Mouse (Mus musculus) embryonic facial prominence, embryonic 10.5 days (tissue): Measurements from ENCODE around the gene Eif4enif1. TPM values are rescaled to one million over a fixed set of nuclear protein-coding genes. Genes with fewer than 3 reads are reported as not detected.

Experiments
- DNase-seq: peaks from one replicate; pipeline ENCODE4 v3.0.0-alpha.2; 2017; ENCODE audit warnings: low spot score
- H3K27ac ChIP-seq: fragments of 300-500 bp; sonication (generic); replicated peaks from 2 replicates; pipeline ENCODE4 v1.5.1; 2016; ENCODE audit warnings: mild to moderate bottlenecking
- H3K27me3 ChIP-seq: fragments of 300-500 bp; sonication (generic); replicated peaks from 2 replicates; pipeline ENCODE4 v1.6.1; 2016; ENCODE audit warnings: low read depth, mild to moderate bottlenecking; ENCODE audit not compliant: poor library complexity, severe bottlenecking
- H3K36me3 ChIP-seq: fragments of 300-500 bp; sonication (generic); replicated peaks from 2 replicates; pipeline ENCODE4 v1.6.1; 2016; ENCODE audit warnings: mild to moderate bottlenecking, moderate library complexity
- H3K4me1 ChIP-seq: fragments of 300-500 bp; sonication (generic); 2 replicates; pipeline ENCODE4 v1.6.1; 2016
- H3K4me3 ChIP-seq: fragments of 300-500 bp; sonication (generic); 2 replicates; pipeline ENCODE4 v1.5.1; 2016; ENCODE audit warnings: mild to moderate bottlenecking, moderate library complexity
- H3K9me3 ChIP-seq: fragments of 300-500 bp; sonication (generic); 2 replicates; pipeline ENCODE4 v1.6.1; 2016; ENCODE audit warnings: mild to moderate bottlenecking
- WGBS: fragments of 180-500 bp; shearing (Covaris S2); methylation state at CpG from one replicate; pipeline ENCODE4 v1.1.7; 2016; 5-methylcytosine and 5-hydroxymethylcytosine counted together
- polyA plus RNA-seq: library from polyadenylated mRNA; unstranded; fragments of >200 nt; fragmentation: Nextera tagmentation; extraction: Ambion mirVana; gene quantifications from 2 replicates; pipeline ENCODE4 v1.2.1, GENCODE M21; 2016

Gene Eif4enif1
- polyA plus RNA-seq, 1 experiment from 2014 or later: 65.6 TPM

- H3K36me3 ChIP-seq: peaks cover 100% of the 10 kb centered on the region
Measured at GRCm38 (mm10) chr11:3243771-3244170, 41.6 kb downstream of the Eif4enif1 start.

GRCm38 (mm10) chr11:3247387-3247786, 45.2 kb downstream of the Eif4enif1 start:
- no peak overlapping the region for H3K27ac ChIP-seq
- H3K27me3 ChIP-seq: no peaks in the 10 kb centered on the region
- no peak for DNase-seq
- H3K9me3 ChIP-seq: no peaks in the 10 kb centered on the region
- peaks cover 100% of the 10 kb centered on the region for H3K36me3 ChIP-seq
- H3K4me1 ChIP-seq: no peaks in the 10 kb centered on the region
- 93% methylated on average over 2 of the region's 2 CpGs for WGBS
- no peak overlapping the region for H3K4me3 ChIP-seq

More at GRCm38 (mm10) chr11:3243771-3244170, 41.6 kb downstream of the Eif4enif1 start:
- Histone ChIP-seq H3K4me3 (no peak overlapping the region), H3K4me1 (no peaks in the 10 kb centered on the region), H3K27me3 (no peaks in the 10 kb centered on the region), H3K9me3 (peaks cover 5% of the 10 kb centered on the region; the same call in 1 of the 2 replicates), H3K27ac (no peak overlapping the region)
- 89% methylated on average over 4 of the region's 4 CpGs for WGBS
- DNase-seq: no peak

DNA sequence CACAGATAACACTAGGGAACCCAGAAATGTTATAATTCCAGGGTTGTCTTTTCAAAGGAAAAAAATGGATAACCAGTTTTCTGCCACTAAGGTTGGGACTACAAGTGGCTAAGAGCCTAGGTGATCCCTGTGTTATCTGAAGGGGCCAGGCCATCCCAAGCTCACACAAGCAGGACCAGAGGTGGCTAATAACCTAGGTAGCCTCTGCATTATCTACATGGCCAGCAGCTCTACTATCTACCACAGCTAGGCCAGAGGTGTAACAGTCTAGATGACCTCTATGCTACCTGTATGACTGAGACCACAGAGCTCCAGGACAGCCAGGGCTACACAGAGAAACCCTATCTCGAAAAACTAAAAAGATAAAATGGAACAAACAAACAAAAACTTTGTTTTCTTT, 57.3 kb downstream of the Eif4enif1 start:
- no peak overlapping the region for H3K4me3 ChIP-seq
- H3K27me3 ChIP-seq: no peaks in the 10 kb centered on the region
- H3K9me3 ChIP-seq: no peaks in the 10 kb centered on the region
- no peak overlapping the region for H3K27ac ChIP-seq
- peaks cover 10% of the 10 kb centered on the region for H3K4me1 ChIP-seq
- no peak for DNase-seq
- 94% methylated on average over 1 of the region's 1 CpGs for WGBS
- H3K36me3 ChIP-seq: peaks cover 100% of the 10 kb centered on the region

DNA sequence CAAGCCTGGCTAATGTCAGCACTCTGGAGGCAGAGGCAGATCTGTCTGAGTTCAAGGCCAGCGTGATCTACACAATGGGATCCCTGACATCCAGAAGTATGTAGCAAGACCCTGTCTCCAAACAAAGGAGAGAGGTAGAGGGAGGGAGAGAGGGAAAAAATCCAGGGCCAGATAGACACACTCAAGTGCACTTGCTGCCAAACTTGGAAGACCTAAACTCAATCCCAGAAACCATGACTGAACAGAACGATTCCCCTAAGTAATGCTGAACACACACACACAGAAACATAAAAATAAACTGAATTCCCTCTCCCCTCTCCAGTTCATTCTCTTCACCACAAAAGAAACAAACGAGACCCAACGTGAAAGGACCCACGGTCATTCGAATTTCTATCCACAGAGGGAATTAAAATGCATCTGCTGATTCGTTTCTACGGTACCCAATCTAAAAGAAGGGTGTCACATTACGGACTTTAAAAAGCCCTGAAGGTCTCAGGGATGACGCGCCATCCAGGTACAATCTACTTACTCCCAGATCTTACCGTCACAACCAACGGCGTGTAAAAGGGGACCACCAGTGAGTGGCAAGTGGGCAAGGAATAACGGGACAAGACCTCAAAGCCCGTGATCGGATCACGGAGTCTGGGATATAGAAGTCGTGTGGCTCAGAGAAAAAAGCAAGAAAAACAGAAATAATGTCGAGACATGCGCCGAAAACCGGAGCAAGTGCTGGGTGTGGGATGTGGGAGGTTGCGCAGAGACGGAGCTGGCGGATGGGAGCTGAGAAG, 63.3 kb downstream of the Eif4enif1 start:
- Histone ChIP-seq H3K27me3 (no peaks in the 10 kb centered on the region), H3K9me3 (no peaks in the 10 kb centered on the region; the same call in 1 of the 2 replicates), H3K36me3 (peaks cover 41% of the 10 kb centered on the region), H3K27ac (peak overlapping the region; percentile 98), H3K4me3 (peak overlapping the region; percentile 94), H3K4me1 (peaks cover 28% of the 10 kb centered on the region)
- peak; percentile 60 for DNase-seq
- 2% methylated on average over 26 of the region's 26 CpGs for WGBS

DNA sequence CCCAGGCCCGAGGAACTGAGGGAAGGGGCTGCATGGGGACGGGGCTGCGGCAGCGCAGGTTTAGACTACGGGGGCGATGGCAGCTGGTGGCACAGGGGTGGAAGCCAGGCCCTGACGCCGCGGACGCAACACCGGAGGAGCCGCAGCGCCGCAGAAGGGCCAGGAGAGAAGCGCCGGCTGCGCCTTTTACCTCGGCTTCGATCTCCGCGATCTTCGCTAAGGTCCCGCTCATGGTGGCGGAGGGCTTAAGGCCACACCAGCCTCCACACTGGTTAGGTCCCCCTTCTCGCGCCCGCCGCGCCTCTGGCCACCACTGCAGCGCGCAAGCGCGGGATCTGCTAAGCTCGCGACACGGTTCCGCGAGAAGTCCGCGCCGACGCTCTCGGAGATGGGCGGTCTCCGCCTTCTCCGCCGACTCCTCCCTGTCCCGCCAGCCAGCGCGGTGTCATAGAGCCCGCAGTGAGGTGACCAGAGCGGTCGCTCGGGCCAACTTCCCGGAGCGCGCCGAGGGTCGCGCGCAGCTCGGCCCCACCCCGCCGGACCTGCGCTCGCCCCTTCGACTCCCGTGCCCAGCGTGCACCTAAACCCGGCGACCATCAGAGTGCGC, 64.0 kb downstream of the Eif4enif1 start, which contains the start of gene Drg1:
Gene Drg1, minus strand, starts transcription at position 337 of the 607 bp plus-strand sequence.
- peak within 1 kb of the TSS; percentile 94 for H3K4me3 ChIP-seq
- WGBS: under 1% methylated on average over 72 of the region's 72 CpGs
- H3K4me1 ChIP-seq: peaks cover 28% of the 10 kb centered on the region
- peaks cover 34% of the 10 kb centered on the region for H3K36me3 ChIP-seq
- no peaks in the 10 kb centered on the region; the same call in 1 of the 2 replicates for H3K9me3 ChIP-seq
- no peaks in the 10 kb centered on the region for H3K27me3 ChIP-seq
- H3K27ac ChIP-seq: peak within 1 kb of the TSS; percentile 98
- peak; percentile 98 for DNase-seq

GRCm38 (mm10) chr11:3267133-3267532, 64.9 kb downstream of the Eif4enif1 start:
- peaks cover 24% of the 10 kb centered on the region for H3K36me3 ChIP-seq
- WGBS: 58% methylated on average over 7 of the region's 7 CpGs
- DNase-seq: no peak
- no peaks in the 10 kb centered on the region; the same call in 1 of the 2 replicates for H3K9me3 ChIP-seq
- H3K27ac ChIP-seq: peak overlapping the region; percentile 98
- peak overlapping the region; percentile 94 for H3K4me3 ChIP-seq
- no peaks in the 10 kb centered on the region for H3K27me3 ChIP-seq
- H3K4me1 ChIP-seq: peaks cover 28% of the 10 kb centered on the region

GRCm38 (mm10) chr11:3269241-3269640, 67.0 kb downstream of the Eif4enif1 start:
- H3K4me3 ChIP-seq: no peak overlapping the region
- H3K36me3 ChIP-seq: peaks cover 3% of the 10 kb centered on the region
- H3K9me3 ChIP-seq: no peaks in the 10 kb centered on the region; the same call in 1 of the 2 replicates
- no peak overlapping the region for H3K27ac ChIP-seq
- 37% methylated on average over 4 of the region's 4 CpGs for WGBS
- H3K27me3 ChIP-seq: no peaks in the 10 kb centered on the region
- peaks cover 21% of the 10 kb centered on the region for H3K4me1 ChIP-seq
- no peak for DNase-seq

DNA sequence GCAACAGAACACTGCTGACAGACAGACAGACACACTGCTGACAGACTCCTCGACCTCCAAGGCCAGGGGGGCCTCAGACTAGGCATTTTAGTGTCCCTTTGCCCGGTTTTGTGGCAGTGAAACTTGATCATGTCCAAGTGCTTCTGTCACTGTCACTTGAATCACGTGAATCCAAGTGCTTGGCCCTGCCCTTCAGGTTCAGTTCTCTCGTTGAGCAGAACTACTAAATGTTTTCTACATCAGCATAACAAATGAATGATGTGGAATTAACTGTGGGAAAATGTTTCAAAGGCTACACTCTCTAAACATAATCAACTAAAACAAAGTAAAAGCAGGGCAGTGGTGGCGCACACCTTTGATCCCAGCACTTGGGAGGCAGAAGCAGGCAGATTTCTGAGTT, 76.2 kb downstream of the Eif4enif1 start:
- peaks cover 14% of the 10 kb centered on the region for H3K9me3 ChIP-seq
- WGBS: 72% methylated on average over 5 of the region's 5 CpGs
- no peak for DNase-seq
- no peak overlapping the region for H3K27ac ChIP-seq
- no peaks in the 10 kb centered on the region for H3K4me1 ChIP-seq
- H3K36me3 ChIP-seq: no peaks in the 10 kb centered on the region
- no peaks in the 10 kb centered on the region for H3K27me3 ChIP-seq
- H3K4me3 ChIP-seq: no peak overlapping the region

GRCm38 (mm10) chr11:3279729-3280128, 77.5 kb downstream of the Eif4enif1 start:
- Histone ChIP-seq H3K27ac (no peak overlapping the region), H3K4me3 (no peak overlapping the region), H3K36me3 (no peaks in the 10 kb centered on the region), H3K9me3 (peaks cover 14% of the 10 kb centered on the region), H3K27me3 (no peaks in the 10 kb centered on the region), H3K4me1 (no peaks in the 10 kb centered on the region)
- no peak for DNase-seq
- 82% methylated on average over 2 of the region's 2 CpGs for WGBS

DNA sequence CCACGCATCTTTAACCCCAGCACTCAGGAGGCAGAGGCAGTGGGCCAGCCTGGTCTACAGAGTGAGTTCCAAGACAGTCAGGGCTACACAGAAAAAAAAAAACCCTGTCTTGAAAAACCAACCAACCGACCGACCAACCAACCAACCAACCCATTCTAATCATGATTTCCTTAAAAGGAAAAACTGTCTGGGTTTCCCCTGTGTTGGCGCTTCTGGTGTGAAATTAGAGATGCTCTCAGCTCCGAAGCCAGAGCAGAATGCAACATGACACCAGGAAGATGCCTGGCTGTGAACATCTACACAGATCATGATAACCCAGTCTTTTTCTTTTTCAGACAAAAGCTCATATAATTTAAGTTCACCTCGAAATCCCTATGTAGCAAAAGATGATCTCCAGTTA, 80.7 kb downstream of the Eif4enif1 start:
- WGBS: 84% methylated on average over 6 of the region's 6 CpGs
- H3K27me3 ChIP-seq: no peaks in the 10 kb centered on the region
- peaks cover 4% of the 10 kb centered on the region for H3K4me1 ChIP-seq
- no peak overlapping the region for H3K27ac ChIP-seq
- no peaks in the 10 kb centered on the region for H3K36me3 ChIP-seq
- no peak for DNase-seq
- H3K9me3 ChIP-seq: peaks cover 14% of the 10 kb centered on the region
- no peak overlapping the region for H3K4me3 ChIP-seq

DNA sequence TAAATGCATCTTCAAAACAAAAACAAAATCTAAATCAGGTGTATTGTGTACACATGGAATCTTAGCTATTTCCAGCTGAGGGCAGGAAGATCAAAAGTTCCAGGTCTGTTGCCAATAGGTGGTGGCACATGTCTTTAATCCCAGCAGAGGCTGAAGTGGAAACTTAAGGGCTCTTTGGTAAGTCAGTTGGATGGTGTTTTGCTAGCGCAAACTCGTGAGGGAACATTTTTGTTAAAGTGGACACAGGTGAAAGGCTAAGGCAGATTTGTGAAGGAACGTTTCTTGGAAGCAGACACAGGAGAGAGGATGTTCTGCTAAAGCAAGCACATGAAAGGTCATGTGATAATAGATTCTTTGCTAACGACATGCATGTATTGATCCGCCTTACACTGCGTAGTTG, 81.5 kb downstream of the Eif4enif1 start:
- Histone ChIP-seq H3K27me3 (no peaks in the 10 kb centered on the region), H3K4me3 (no peak overlapping the region), H3K4me1 (peaks cover 11% of the 10 kb centered on the region), H3K36me3 (no peaks in the 10 kb centered on the region), H3K9me3 (peaks cover 14% of the 10 kb centered on the region), H3K27ac (no peak overlapping the region)
- no peak for DNase-seq
- WGBS: 93% methylated on average over 6 of the region's 6 CpGs

DNA sequence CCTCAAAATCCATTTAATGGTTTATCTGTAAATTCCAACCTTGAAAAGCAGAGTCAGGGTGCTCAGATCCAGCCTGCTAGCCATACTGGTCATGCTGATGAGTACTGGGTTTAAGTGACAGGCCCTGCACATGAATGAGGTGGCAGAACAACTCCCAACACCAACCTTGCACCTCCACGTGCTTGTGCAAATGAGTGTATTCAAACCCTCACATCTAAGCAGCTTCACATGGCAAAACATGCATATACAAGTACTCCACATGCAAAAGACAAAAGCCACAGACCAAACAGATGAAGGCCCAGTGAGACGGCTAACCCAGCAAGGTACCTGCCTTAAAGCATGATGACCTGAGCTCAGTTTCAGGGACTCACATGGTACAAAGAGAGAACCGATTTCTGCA, 83.7 kb downstream of the Eif4enif1 start:
- 88% methylated on average over 3 of the region's 3 CpGs for WGBS
- DNase-seq: no peak
- Histone ChIP-seq H3K36me3 (peaks cover under 1% of the 10 kb centered on the region), H3K4me3 (no peak overlapping the region), H3K27me3 (no peaks in the 10 kb centered on the region), H3K9me3 (peaks cover 11% of the 10 kb centered on the region), H3K4me1 (peaks cover 14% of the 10 kb centered on the region), H3K27ac (no peak overlapping the region)

- Histone ChIP-seq H3K27me3 (no peaks in the 10 kb centered on the region), H3K27ac (no peak overlapping the region), H3K9me3 (no peaks in the 10 kb centered on the region), H3K4me3 (no peak overlapping the region), H3K36me3 (peaks cover 12% of the 10 kb centered on the region), H3K4me1 (peaks cover 18% of the 10 kb centered on the region)
- 64% methylated on average over 6 of the region's 6 CpGs for WGBS
- no peak for DNase-seq
Measured at GRCm38 (mm10) chr11:3287131-3287530, 84.9 kb downstream of the Eif4enif1 start.
